Mouse (Mus musculus): ENCODE measurements at regions not wholly inside any gene's neighbourhood (a gene's known extent, or its start where the extent isn't known, plus 50 kb on each side); places are given as distances from the start of the nearest gene placed in this dataset.

DNA sequence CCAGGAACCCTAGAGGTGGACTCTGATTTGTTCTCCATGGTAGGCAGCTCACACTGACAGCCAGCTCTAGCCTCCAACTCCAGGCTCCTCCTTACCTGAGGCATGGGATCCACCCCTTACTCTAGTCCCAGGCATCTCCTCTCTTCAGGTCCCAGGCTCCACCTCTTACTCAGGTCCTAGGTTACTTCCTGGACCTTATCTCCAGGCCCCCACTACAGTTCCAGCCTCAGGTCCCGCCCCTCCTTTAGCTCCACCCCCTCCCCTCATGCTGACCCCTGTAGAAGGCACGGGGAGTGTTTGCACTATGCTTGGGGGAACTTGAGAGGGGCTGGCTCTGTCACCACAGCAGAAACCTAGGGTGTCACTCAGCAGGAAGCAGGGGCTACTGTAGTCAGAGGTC lies 399.2 kb downstream of the Ptpru start:
- TF ChIP-seq POLR2A (IDR thresholded peaks at IDR 0.05; ENCODE audit: borderline replicate concordance, control insufficient read depth, low read depth, low read length) (no peak), CTCF (IDR thresholded peaks at IDR 0.05; ENCODE audit: control insufficient read depth, insufficient read depth, low read length) (no peak)

Measured in bone marrow, adult 2 months (tissue).